Mouse (Mus musculus) bone marrow macrophage, adult 2 months (primary cell): Measurements from ENCODE around the gene Arhgap29.

Source experiments
- CTCF ChIP-seq: IDR thresholded peaks from 2 replicates; pipeline ENCODE4 v1.5.1; 2012; ENCODE audit warnings: low read depth, mild to moderate bottlenecking, low read length, moderate library complexity
- POLR2A ChIP-seq: IDR thresholded peaks from 2 replicates; pipeline ENCODE4 v1.6.1; 2012; ENCODE audit warnings: mild to moderate bottlenecking, low read depth, low read length, borderline replicate concordance

- TF ChIP-seq POLR2A (no peak), CTCF (no peak)
Measured at GRCm38 (mm10) chr3:122040522-122040921, 88.2 kb downstream of the Arhgap29 start.
